Mouse (Mus musculus) heart, embryonic 12.5 days (tissue): ENCODE measurements around the gene Nup93. TPM values are rescaled to one million over a fixed set of nuclear protein-coding genes. Genes with fewer than 3 reads are reported as not detected.

ENCODE experiments used
- ATAC-seq: fragments of 200-750 bp; cut with Nextera tagmentation; 2 replicates; pipeline ENCODE4 v1.8.0; 2017; ENCODE audit warnings: moderate TSS enrichment, moderate library complexity; ENCODE audit not compliant: insufficient number of reproducible peaks, low FRiP score
- H3K27ac ChIP-seq: fragments of 300-500 bp; sonication (generic); 2 replicates; pipeline ENCODE4 v1.5.1; 2016; ENCODE audit warnings: mild to moderate bottlenecking, moderate library complexity; ENCODE audit not compliant: poor library complexity, severe bottlenecking
- H3K27me3 ChIP-seq: fragments of 300-500 bp; sonication (generic); replicated peaks from 2 replicates; pipeline ENCODE4 v1.6.1; 2016; ENCODE audit warnings: mild to moderate bottlenecking, moderate library complexity
- H3K36me3 ChIP-seq: fragments of 300-500 bp; sonication (generic); 2 replicates; pipeline ENCODE4 v1.6.1; 2016; ENCODE audit warnings: mild to moderate bottlenecking, moderate library complexity
- H3K4me1 ChIP-seq: fragments of 300-500 bp; sonication (generic); replicated peaks from 2 replicates; pipeline ENCODE4 v1.6.1; 2016; ENCODE audit warnings: mild to moderate bottlenecking
- H3K4me2 ChIP-seq: fragments of 300-500 bp; sonication (generic); 2 replicates; pipeline ENCODE4 v1.6.1; 2016; ENCODE audit warnings: mild to moderate bottlenecking, moderate library complexity
- H3K4me3 ChIP-seq: fragments of 300-500 bp; sonication (generic); 2 replicates; pipeline ENCODE4 v1.5.1; 2016; ENCODE audit warnings: mild to moderate bottlenecking
- H3K9ac ChIP-seq: fragments of 300-500 bp; sonication (generic); 2 replicates; pipeline ENCODE4 v1.6.1; 2016; ENCODE audit warnings: mild to moderate bottlenecking, moderate library complexity
- H3K9me3 ChIP-seq: fragments of 300-500 bp; sonication (generic); replicated peaks from 2 replicates; pipeline ENCODE4 v1.6.1; 2016; ENCODE audit warnings: mild to moderate bottlenecking, moderate library complexity
- WGBS: fragments of 180-500 bp; shearing (Covaris S2); methylation state at CpG from one replicate; pipeline ENCODE4 v1.1.7; 2016; 5-methylcytosine and 5-hydroxymethylcytosine counted together
- polyA plus RNA-seq: library from polyadenylated mRNA; unstranded; fragments of >200 nt; fragmentation: Nextera tagmentation; extraction: Ambion mirVana; gene quantifications from 2 replicates; pipeline ENCODE4 v1.2.1, GENCODE M21; 2016

Nup93 gene
- polyA plus RNA-seq, 1 experiment from 2014 or later, result 71.6 TPM

DNA sequence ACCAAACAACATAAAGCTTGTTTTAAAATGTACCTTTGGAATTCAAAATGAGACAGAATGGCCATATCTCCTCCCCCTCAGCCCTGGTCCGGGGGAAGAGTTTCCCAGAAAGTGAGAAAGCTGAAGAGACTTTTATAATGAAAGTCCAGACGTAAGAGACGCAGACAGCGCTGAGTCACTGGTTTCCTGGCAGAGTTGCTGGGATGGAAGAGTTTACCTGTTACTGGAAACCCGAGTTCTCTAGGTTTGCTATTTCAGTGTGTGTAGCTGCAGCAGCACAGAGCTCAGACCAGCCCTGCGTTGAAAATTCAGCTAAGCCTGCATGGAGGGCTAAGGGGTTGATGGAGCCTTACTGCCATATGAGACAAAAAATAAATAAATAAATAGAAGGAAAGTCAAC, 108.7 kb downstream of the Nup93 start:
- H3K9ac ChIP-seq, result no peak overlapping the region
- no peak for ATAC-seq
- H3K4me3 ChIP-seq, result no peak overlapping the region
- WGBS, result 74% methylated on average over 6 of the region's 6 CpGs
- no peak overlapping the region for H3K4me2 ChIP-seq
- no peak overlapping the region for H3K27ac ChIP-seq
- H3K36me3 ChIP-seq, result peaks cover 6% of the 10 kb centered on the region; the same call in 1 of the 2 replicates
- H3K4me1 ChIP-seq, result 0 out of 2 replicates have a peak, but pooled peaks cover 5% of the 10 kb centered on the region
- no peaks in the 10 kb centered on the region for H3K9me3 ChIP-seq
- H3K27me3 ChIP-seq, result no peaks in the 10 kb centered on the region

DNA sequence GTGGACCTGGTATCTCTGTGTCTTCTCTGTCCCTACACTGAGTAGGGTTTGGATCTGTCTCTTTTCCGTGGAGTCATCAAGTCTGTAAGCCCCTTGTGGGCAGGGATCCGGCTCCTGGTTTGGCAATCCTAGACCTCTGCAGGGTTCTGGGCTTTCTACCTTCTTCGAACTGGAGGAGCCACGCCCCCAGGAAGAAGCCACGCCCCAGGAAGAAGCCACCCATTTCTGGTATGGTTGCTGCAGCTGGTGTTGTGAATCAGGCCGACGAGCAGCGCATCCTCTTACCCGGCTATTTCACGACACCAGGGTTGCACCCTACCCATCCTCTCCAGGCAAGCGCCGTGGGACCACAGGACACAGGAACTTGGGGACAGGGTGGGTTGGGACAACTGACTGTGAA, 109.7 kb downstream of the Nup93 start:
- Histone ChIP-seq H3K27ac (no peak overlapping the region), H3K9ac (no peak overlapping the region), H3K4me1 (0 out of 2 replicates have a peak, but pooled peaks cover 5% of the 10 kb centered on the region), H3K36me3 (no peaks in the 10 kb centered on the region), H3K4me3 (no peak overlapping the region), H3K9me3 (no peaks in the 10 kb centered on the region), H3K4me2 (no peak overlapping the region), H3K27me3 (peaks cover 4% of the 10 kb centered on the region; the same call in 1 of the 2 replicates)
- peak; percentile 13; the same call in 1 of the 2 replicates for ATAC-seq
- WGBS, result 47% methylated on average over 12 of the region's 12 CpGs

DNA sequence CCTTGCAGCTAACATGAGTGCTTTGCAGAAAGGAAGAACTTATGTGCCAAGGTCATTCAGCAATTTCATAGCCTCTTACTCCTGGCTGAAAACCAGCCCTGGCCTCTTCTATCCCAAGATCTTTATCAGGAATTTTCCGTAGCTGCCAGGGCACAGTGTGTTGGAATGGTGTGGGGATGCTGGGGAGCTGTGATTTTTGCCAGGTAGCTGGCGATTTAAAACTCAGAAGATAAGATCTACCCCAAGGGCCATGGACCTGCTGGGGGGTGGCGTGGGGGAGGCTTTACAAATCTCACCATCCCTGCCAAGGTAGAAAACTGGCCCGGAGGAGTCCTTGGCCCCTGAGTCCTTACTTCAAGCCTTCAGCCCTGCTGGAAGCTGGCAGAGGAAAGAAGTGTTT, 111.7 kb downstream of the Nup93 start:
- no peak overlapping the region for H3K4me2 ChIP-seq
- no peak overlapping the region for H3K27ac ChIP-seq
- no peaks in the 10 kb centered on the region for H3K36me3 ChIP-seq
- no peak overlapping the region for H3K4me3 ChIP-seq
- H3K4me1 ChIP-seq, result 0 out of 2 replicates have a peak, but pooled peaks cover 5% of the 10 kb centered on the region
- H3K9ac ChIP-seq, result no peak overlapping the region
- no peak for ATAC-seq
- WGBS, result 51% methylated on average over 4 of the region's 4 CpGs
- H3K27me3 ChIP-seq, result peaks cover 7% of the 10 kb centered on the region; the same call in 1 of the 2 replicates
- no peaks in the 10 kb centered on the region for H3K9me3 ChIP-seq

DNA sequence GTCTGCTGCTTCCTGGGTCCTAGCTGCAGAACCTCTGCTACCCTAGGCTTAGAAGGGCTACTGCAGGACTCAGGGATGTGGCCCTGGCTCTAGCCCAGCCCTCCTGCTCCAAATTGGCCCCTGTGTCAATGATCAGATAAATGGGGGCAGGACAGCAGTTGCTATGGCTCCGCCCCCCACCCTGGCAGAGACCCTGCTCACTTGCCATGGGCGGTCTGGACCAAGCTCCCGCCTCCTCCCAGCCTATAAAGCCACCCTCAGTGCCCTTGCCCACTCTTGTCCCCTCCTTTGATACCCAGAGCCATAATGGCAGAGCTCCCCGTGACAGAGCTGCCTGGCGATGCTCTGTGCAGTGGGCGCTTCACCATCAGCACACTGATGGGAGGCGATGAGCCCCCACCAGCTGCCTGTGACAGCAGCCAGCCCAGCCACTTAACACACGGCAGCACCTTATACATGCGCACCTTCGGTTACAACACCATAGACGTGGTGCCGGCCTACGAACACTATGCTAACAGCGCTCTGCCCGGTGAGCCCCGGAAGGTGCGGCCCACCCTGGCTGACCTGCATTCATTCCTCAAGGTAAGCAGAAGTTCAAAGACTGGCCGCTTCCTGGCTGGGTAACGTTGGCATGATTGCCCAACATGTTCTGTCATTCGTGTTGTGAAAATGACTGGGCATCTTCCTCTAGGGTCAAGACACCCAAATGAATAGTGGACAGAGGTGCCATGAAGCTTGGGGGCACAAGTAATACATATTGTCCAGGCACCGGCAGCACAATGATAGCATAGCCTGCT, 114.8 kb downstream of the Nup93 start, which contains the start of gene Slc12a3:
TSS of gene Slc12a3 (plus strand) at position 270 of the 797 bp plus-strand sequence.
- Histone ChIP-seq H3K4me1 (0 out of 2 replicates have a peak, but pooled peaks cover 5% of the 10 kb centered on the region), H3K27me3 (peaks cover 19% of the 10 kb centered on the region), H3K4me3 (no peak within 1 kb of the TSS), H3K9me3 (no peaks in the 10 kb centered on the region), H3K36me3 (no peaks in the 10 kb centered on the region), H3K4me2 (no peak within 1 kb of the TSS), H3K9ac (no peak within 1 kb of the TSS), H3K27ac (no peak within 1 kb of the TSS)
- 80% methylated on average over 21 of the region's 21 CpGs for WGBS
- no peak for ATAC-seq

DNA sequence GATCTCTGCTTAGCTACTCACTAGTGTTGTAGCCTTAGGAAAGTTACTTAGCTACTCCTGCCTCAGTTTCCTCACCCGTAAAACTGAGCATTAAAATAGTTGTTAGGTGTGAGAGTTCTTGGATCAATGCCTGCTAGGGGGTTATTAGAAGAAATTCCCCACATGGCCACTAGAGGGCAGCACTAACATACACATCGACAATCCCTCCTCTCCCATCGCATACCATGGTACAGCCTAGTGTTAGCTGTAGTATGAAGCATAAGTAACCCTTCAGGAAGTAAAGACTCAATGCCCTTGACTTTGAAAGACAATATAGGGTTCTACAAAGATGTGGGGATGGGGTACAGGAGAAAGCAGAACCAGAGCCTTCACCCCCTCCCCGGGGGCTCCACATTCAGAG, 116.4 kb downstream of the Nup93 start:
- H3K4me1 ChIP-seq, result 0 out of 2 replicates have a peak, but pooled peaks cover 5% of the 10 kb centered on the region
- H3K27me3 ChIP-seq, result peaks cover 19% of the 10 kb centered on the region
- 28% methylated on average over 4 of the region's 4 CpGs for WGBS
- no peak overlapping the region for H3K9ac ChIP-seq
- H3K9me3 ChIP-seq, result no peaks in the 10 kb centered on the region
- H3K36me3 ChIP-seq, result no peaks in the 10 kb centered on the region
- no peak overlapping the region for H3K4me2 ChIP-seq
- no peak for ATAC-seq
- H3K4me3 ChIP-seq, result no peak overlapping the region
- no peak overlapping the region for H3K27ac ChIP-seq

DNA sequence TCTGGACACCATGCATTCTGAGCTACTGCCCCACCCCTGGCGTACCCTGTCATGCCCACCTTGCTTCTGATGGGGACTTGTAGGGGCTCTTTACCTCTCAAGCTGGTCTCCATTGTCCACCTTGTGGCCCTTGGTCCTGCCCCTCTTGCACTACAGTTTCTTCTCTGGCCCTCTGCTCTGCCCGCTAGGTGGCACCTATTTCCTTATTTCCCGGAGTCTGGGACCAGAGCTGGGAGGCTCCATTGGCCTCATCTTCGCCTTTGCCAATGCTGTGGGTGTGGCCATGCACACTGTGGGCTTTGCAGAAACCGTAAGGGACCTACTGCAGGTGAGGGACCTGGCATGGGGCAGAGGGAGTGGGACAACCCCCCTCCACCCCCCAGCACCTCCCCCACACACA, 119.0 kb downstream of the Nup93 start:
- Histone ChIP-seq H3K4me3 (no peak overlapping the region), H3K4me2 (no peak overlapping the region), H3K27ac (no peak overlapping the region), H3K36me3 (no peaks in the 10 kb centered on the region), H3K9me3 (no peaks in the 10 kb centered on the region), H3K4me1 (no peaks in the 10 kb centered on the region), H3K27me3 (peaks cover 19% of the 10 kb centered on the region), H3K9ac (no peak overlapping the region)
- no peak for ATAC-seq
- 50% methylated on average over 5 of the region's 5 CpGs for WGBS

DNA sequence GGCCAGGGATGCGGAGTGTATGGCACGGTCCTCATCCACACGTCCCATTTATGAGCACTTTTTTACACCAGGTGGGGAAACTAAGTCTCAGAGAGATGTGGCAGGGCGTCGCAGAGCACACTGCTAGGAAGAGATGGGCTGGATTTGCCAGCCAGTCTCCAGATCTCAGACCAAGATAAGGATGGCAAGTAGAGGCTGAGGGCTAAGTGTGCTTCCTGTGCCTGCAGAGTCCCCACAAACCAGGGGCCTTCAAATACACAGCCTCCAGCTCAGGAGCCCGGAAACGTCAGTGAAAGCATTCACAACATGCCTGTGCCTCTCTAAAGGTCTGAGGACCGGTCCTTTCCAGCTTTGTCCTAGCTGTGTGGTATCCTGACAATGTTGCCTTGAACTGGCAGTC, 123.2 kb downstream of the Nup93 start:
- no peak for ATAC-seq
- WGBS, result 65% methylated on average over 8 of the region's 8 CpGs

DNA sequence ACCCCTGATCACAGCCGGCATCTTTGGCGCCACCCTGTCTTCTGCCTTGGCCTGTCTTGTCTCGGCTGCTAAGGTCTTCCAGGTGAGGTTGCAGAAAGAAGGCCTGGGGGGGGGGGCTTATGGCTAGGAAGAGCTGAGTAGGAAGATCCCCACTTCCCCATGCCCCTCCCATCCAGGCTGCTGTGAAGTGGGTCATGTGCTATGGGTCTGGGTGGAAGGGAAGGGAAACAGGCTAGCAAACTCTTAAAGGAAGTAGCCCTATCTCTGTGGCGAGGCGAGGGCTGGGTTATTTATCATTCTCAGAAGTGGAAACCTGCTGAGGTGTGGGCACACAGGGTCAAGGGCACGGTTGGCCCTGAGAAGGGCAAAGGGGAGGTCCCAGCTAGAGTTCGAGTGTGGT, 126.4 kb downstream of the Nup93 start:
- Histone ChIP-seq H3K27me3 (peaks cover 10% of the 10 kb centered on the region; the same call in 1 of the 2 replicates), H3K4me1 (0 out of 2 replicates have a peak, but pooled peaks cover 4% of the 10 kb centered on the region), H3K9me3 (no peaks in the 10 kb centered on the region), H3K36me3 (no peaks in the 10 kb centered on the region), H3K4me3 (no peak overlapping the region), H3K9ac (no peak overlapping the region), H3K4me2 (no peak overlapping the region), H3K27ac (no peak overlapping the region)
- 59% methylated on average over 7 of the region's 7 CpGs for WGBS
- no peak for ATAC-seq

More for the DNA sequence above, 123.2 kb downstream of the Nup93 start:
- H3K36me3 ChIP-seq, result no peaks in the 10 kb centered on the region
- H3K4me3 ChIP-seq, result no peak overlapping the region
- no peak overlapping the region for H3K27ac ChIP-seq
- no peaks in the 10 kb centered on the region for H3K9me3 ChIP-seq
- peaks cover 4% of the 10 kb centered on the region; the same call in 1 of the 2 replicates for H3K27me3 ChIP-seq
- H3K9ac ChIP-seq, result no peak overlapping the region
- no peak overlapping the region for H3K4me2 ChIP-seq
- no peaks in the 10 kb centered on the region for H3K4me1 ChIP-seq

DNA sequence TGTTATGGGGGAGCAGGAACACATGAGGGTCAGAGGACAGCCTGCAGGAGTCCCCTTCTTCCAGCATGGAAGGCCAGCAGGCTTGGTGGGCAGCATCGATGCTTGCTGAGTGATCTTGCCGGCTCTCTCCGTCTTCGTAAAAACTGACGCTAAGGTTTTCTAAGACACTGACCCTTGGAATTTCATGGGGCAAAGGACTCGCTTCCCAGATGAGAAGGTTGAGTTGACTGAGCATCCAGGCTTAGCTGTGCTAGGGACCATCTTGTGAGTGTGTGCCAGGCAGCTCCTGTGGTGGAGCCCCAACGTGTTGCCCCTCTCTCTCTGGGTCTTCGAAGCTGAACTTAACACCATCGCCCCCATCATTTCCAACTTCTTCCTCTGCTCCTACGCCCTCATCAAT, 128.3 kb downstream of the Nup93 start:
- peaks cover 10% of the 10 kb centered on the region; the same call in 1 of the 2 replicates for H3K27me3 ChIP-seq
- ATAC-seq, result no peak
- no peak overlapping the region for H3K27ac ChIP-seq
- H3K9me3 ChIP-seq, result no peaks in the 10 kb centered on the region
- H3K4me2 ChIP-seq, result no peak overlapping the region
- H3K9ac ChIP-seq, result no peak overlapping the region
- 86% methylated on average over 10 of the region's 10 CpGs for WGBS
- no peak overlapping the region for H3K4me3 ChIP-seq
- 0 out of 2 replicates have a peak, but pooled peaks cover 4% of the 10 kb centered on the region for H3K4me1 ChIP-seq
- no peaks in the 10 kb centered on the region for H3K36me3 ChIP-seq

DNA sequence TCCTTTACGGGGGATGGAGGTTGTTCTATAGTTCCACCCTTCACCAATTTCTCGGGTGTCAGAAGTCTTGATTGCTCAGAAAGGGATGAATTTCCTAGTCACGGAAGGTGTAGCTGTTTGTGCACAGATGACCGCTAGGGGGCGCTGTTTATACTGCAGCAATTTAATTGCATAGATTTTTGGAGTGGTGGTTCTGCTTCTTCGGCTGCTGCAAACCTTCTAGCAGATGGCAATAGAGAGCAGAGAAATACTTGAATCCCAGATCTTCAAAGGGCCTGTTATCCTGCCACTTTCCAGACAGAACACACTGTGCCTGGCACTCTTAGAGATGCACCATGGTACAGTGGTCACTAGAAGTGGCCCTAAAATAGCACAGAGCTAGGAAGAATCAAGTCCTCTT, 128.9 kb downstream of the Nup93 start:
- H3K27ac ChIP-seq, result no peak overlapping the region
- ATAC-seq, result no peak
- 8% methylated on average over 6 of the region's 6 CpGs for WGBS

DNA sequence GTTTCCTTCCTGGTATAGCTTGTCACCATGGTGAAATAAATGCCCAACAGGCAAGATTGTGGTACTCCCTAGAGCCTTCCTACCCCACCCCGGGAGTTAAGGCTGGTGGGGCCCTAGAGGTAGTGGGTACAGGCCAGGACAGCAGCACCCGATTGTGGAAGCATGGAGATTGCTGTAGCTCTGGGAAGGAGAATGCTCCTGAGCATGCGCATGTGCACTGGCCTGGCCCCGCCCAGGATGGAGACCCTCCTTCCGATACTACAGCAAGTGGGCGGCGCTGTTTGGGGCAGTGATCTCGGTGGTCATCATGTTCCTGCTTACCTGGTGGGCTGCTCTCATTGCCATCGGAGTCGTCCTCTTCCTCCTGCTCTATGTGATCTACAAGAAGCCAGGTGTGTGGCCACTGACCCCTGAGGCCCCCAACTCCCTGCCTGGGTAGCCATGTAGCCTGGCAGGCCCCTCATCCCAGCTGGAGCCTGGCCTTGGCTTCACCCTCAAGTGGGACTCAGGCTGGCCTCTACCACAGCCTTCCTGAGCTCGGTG, 129.5 kb downstream of the Nup93 start:
- Histone ChIP-seq H3K4me1 (0 out of 2 replicates have a peak, but pooled peaks cover 4% of the 10 kb centered on the region), H3K9me3 (no peaks in the 10 kb centered on the region), H3K9ac (no peak overlapping the region), H3K4me2 (no peak overlapping the region), H3K27ac (no peak overlapping the region), H3K36me3 (no peaks in the 10 kb centered on the region), H3K27me3 (0 out of 2 replicates have a peak, but pooled peaks cover 10% of the 10 kb centered on the region), H3K4me3 (no peak overlapping the region)
- ATAC-seq, result no peak
- 79% methylated on average over 11 of the region's 11 CpGs for WGBS

More for the DNA sequence above, 128.9 kb downstream of the Nup93 start:
- Histone ChIP-seq H3K9me3 (no peaks in the 10 kb centered on the region), H3K36me3 (no peaks in the 10 kb centered on the region), H3K27me3 (0 out of 2 replicates have a peak, but pooled peaks cover 10% of the 10 kb centered on the region), H3K4me1 (0 out of 2 replicates have a peak, but pooled peaks cover 4% of the 10 kb centered on the region), H3K4me2 (no peak overlapping the region), H3K9ac (no peak overlapping the region), H3K4me3 (no peak overlapping the region)
